8 mouse cellular contexts compared by ENCODE assay signal in the genomic region with DNA sequence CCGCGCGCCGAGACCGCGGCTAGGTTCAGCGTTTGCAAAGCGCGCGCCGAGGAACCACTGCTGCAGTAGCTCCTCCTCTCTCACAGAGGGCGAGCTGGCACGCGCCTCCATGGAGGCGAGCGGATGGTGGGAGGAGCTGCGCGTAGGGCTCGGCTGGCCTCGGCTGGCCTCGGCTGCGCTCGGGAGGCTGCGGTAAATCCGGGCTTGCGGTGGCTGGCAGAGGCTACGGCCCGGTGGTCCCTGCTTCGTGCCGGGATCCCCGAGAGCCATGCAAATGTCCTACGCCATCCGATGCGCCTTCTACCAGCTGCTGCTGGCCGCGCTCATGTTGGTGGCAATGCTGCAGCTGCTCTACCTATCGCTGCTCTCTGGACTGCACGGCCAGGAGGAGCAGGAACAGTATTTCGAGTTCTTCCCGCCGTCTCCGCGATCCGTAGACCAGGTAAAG. TPM values are rescaled to one million over a fixed set of nuclear protein-coding genes. Genes with fewer than 3 reads are reported as not detected.
DNase-seq lines count a peak whose midpoint lies in the region; ATAC-seq and TF ChIP-seq lines count a peak whose summit lies in the region.

B4gat1 (plus strand) TSS at position 118 of the 448 bp plus-strand sequence.
AC124502.3 (plus strand) TSS at position 183 of the 448 bp plus-strand sequence.

- H3K4me1 ChIP-seq in hindbrain, embryonic 13.5 days (replicated peaks) = peaks cover 46% of the 10 kb centered on the region

- ATAC-seq in Patski = peak; percentile 83
- ATAC-seq in hindbrain, embryonic 13.5 days (ENCODE audit: low FRiP score) = peak; percentile 94

- peak within 1 kb of the TSS; percentile 93 for H3K4me3 ChIP-seq in hindbrain, embryonic 13.5 days

- H3K36me3 ChIP-seq in hindbrain, embryonic 13.5 days = peaks cover 11% of the 10 kb centered on the region

- no peak for TF ChIP-seq CTCF in Patski (IDR thresholded peaks at IDR 0.05)

- POLR2A ChIA-PET in Patski (lab: Charles Lee) = interaction anchor here (0.6 to 2.4 kb wide), 4 partner anchors 9 to 187 kb away, joined by 3 to 14 read pairs (median 3); no protein-coding TSS in a partner anchor

- peak within 1 kb of the TSS; percentile 93 for H3K27ac ChIP-seq in hindbrain, embryonic 13.5 days

- no peak for DNase-seq in Patski (ENCODE audit: low read depth, low spot score)
- DNase-seq in cerebellum, adult 9-11 months = peak; percentile 95
- peak; percentile 86 to 90 for DNase-seq in frontal cortex, postnatal 10 days (ENCODE audit: low spot score in 2 of 2)
- DNase-seq in left cerebral cortex, adult 18-20 months (ENCODE audit: low spot score in 2 of 2) = peak; percentile 88 to 94
- DNase-seq in lung, postnatal 4 days = peak; percentile 91 to 93
- DNase-seq in right cerebral cortex, adult 18-20 months = peak; percentile 94
- peak; percentile 69 for DNase-seq in urinary bladder, adult 2 months (ENCODE audit: low spot score)

- no peaks in the 10 kb centered on the region for H3K9me3 ChIP-seq in hindbrain, embryonic 13.5 days

- in situ Hi-C loops in Patski (cut with MboI; ENCODE audit: low pct_unique_long_range_greater_than_20kb) = no loop called here

- H3K9ac ChIP-seq in hindbrain, embryonic 13.5 days = peak within 1 kb of the TSS; percentile 94

- H3K4me2 ChIP-seq in hindbrain, embryonic 13.5 days = peak within 1 kb of the TSS; percentile 97

- CTCF ChIA-PET in Patski (lab: Charles Lee) = interaction anchor here (1.0 to 3.6 kb wide), 7 partner anchors 9 to 50 kb away, joined by 3 to 29 read pairs (median 4); partner anchors contain the start of genes Rin1 and Yif1a

- WGBS in hindbrain, embryonic 13.5 days = 0% methylated on average over 43 of the region's 44 CpGs

- H3K27me3 ChIP-seq in Patski = no peaks in the 10 kb centered on the region
- H3K27me3 ChIP-seq in hindbrain, embryonic 13.5 days = no peaks in the 10 kb centered on the region

RNA-seq across cellular contexts. Expression of gene B4gat1, which starts in this region (rescaled TPM):
- polyA plus RNA-seq in Patski (2021) = 82.4 TPM
- polyA plus RNA-seq in hindbrain, embryonic 13.5 days (2015; fragmentation: Nextera tagmentation; extraction: Ambion mirVana) = 61.2 and 66.0 TPM in 2 replicates
- 100 to 1,000 TPM; 118 to 120 TPM for total RNA-seq in left cerebral cortex, adult 18-20 months (2021)
- 30.4 and 33.5 TPM in 2 replicates for polyA plus RNA-seq in urinary bladder, adult 2 months (2012; rRNA removed)

RNA-seq across cellular contexts. Expression of gene AC124502.3, which starts in this region (rescaled TPM):
- 1.7 TPM for polyA plus RNA-seq in Patski (2021)
- 3.9 and 5.9 TPM in 2 replicates for polyA plus RNA-seq in hindbrain, embryonic 13.5 days (2015; fragmentation: Nextera tagmentation; extraction: Ambion mirVana)
- total RNA-seq in left cerebral cortex, adult 18-20 months (2021) = 1 to 10 TPM; 6.5 to 7.6 TPM
- polyA plus RNA-seq in urinary bladder, adult 2 months (2012; rRNA removed) = 1.9 and 2.3 TPM in 2 replicates
